Mouse (Mus musculus) heart, embryonic 14.5 days (tissue): Measurements from ENCODE around the gene Nkx2-9. TPM values are rescaled to one million over a fixed set of nuclear protein-coding genes. Genes with fewer than 3 reads are reported as not detected.

Experiments used
- ATAC-seq: fragments of 200-750 bp; cut with Nextera tagmentation; 2 replicates; pipeline ENCODE4 v1.8.0; 2017; ENCODE audit warnings: low read depth, moderate TSS enrichment; ENCODE audit not compliant: insufficient number of reproducible peaks, insufficient read depth, low FRiP score
- H3K27ac ChIP-seq, 2 experiments: fragments of 200-500 bp in 1 of 2; fragments of 300-500 bp in 1 of 2; sonication (generic) in 1 of 2; replicated peaks in 1 of 2; 2 replicates each; pipeline ENCODE4 v1.5.1; 2012 to 2014; ENCODE audit warnings: low read depth in 2 of 2, low read length in 2 of 2, control low read depth in 1 of 2, mild to moderate bottlenecking in 1 of 2, mixed read lengths in 1 of 2; ENCODE audit not compliant: control insufficient read depth in 1 of 2, insufficient read depth in 1 of 2
- H3K27me3 ChIP-seq: fragments of 300-500 bp; sonication (generic); 2 replicates; pipeline ENCODE4 v1.6.1; 2014; ENCODE audit warnings: mild to moderate bottlenecking, low read length, control low read depth; ENCODE audit not compliant: control insufficient read depth, insufficient read depth
- H3K36me3 ChIP-seq: fragments of 300-500 bp; sonication (generic); 2 replicates; pipeline ENCODE4 v1.6.1; 2014; ENCODE audit warnings: mild to moderate bottlenecking, control low read depth, low read length, mixed read lengths; ENCODE audit not compliant: control insufficient read depth, insufficient read depth
- H3K4me1 ChIP-seq, 2 experiments: fragments of 200-500 bp in 1 of 2; fragments of 300-500 bp in 1 of 2; sonication (generic) in 1 of 2; 2 replicates each; pipeline ENCODE4 v1.6.1; 2012 to 2014; ENCODE audit warnings: low read length in 2 of 2, control low read depth in 1 of 2, mixed read lengths in 1 of 2; ENCODE audit not compliant: control insufficient read depth in 2 of 2, insufficient read depth in 2 of 2
- H3K4me2 ChIP-seq: fragments of 300-500 bp; sonication (generic); 2 replicates; pipeline ENCODE4 v1.6.1; 2014; ENCODE audit warnings: mild to moderate bottlenecking, low read length
- H3K4me3 ChIP-seq, 2 experiments: fragments of 200-500 bp in 1 of 2; fragments of 300-500 bp in 1 of 2; sonication (generic) in 1 of 2; 2 replicates each; pipeline ENCODE4 v1.5.1; 2012 to 2014; ENCODE audit warnings: low read length in 2 of 2, mild to moderate bottlenecking in 2 of 2, control low read depth in 1 of 2, low read depth in 1 of 2, moderate library complexity in 1 of 2; ENCODE audit not compliant: control insufficient read depth in 1 of 2, insufficient read depth in 1 of 2
- H3K9ac ChIP-seq: fragments of 300-500 bp; sonication (generic); 2 replicates; pipeline ENCODE4 v1.6.1; 2014; ENCODE audit warnings: mild to moderate bottlenecking, low read length
- H3K9me3 ChIP-seq: fragments of 300-500 bp; sonication (generic); 2 replicates; pipeline ENCODE4 v1.6.1; 2016; ENCODE audit warnings: low read length, control low read depth; ENCODE audit not compliant: control insufficient read depth
- WGBS: fragments of 180-500 bp; shearing (Covaris S2); extraction: QIAGEN DNeasy Blood & Tissue Kit; methylation state at CpG from one replicate; pipeline ENCODE4 v1.1.7; 2014; 5-methylcytosine and 5-hydroxymethylcytosine counted together
- polyA plus RNA-seq: library from polyadenylated mRNA; unstranded; fragments of >200 nt; fragmentation: Nextera tagmentation; extraction: Ambion mirVana; gene quantifications from 2 replicates; pipeline ENCODE4 v1.2.1, GENCODE M21; 2014

Gene Nkx2-9
- not detected in 2 replicates for polyA plus RNA-seq

GRCm38 (mm10) chr12:56612761-56613437 lies at the start of gene Nkx2-9:
Gene Nkx2-9, minus strand, starts transcription at chr12:56613284.
- Histone ChIP-seq H3K4me3 (peak within 1 kb of the TSS; percentile 26 to 36), H3K4me1 (peaks cover 5 to 18% of the 10 kb centered on the region in 2 experiments; a peak in 3 of 4 replicates), H3K4me2 (peak within 1 kb of the TSS; percentile 75), H3K27me3 (peaks cover 92% of the 10 kb centered on the region), H3K27ac (no peak within 1 kb of the TSS), H3K9me3 (no peaks in the 10 kb centered on the region), H3K9ac (no peak within 1 kb of the TSS), H3K36me3 (no peaks in the 10 kb centered on the region)
- no peak; the same call in 1 of the 2 replicates for ATAC-seq
- WGBS, result 1% methylated on average over 40 of the region's 40 CpGs

DNA sequence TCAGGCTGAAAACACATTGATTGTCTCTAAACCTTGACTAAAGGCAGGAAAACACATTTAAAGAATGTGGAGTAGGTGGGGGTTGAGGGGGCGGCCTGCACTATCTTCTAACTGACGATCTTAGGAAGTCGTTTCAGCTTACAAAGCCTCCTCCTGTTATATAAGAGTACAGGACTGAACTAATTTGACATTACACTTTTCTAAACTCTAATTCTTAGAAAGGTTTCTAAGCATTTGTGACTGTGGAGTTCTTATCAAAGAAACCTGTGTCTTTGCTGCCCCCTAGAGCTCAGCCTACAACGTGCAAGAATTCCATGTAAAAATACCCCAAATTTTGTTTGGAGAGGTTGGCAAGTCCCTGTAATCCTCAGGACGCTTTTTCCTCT lies 24.1 kb upstream of the Nkx2-9 start:
- Histone ChIP-seq H3K27ac (no peak overlapping the region), H3K4me3 (peak overlapping the region in 1 of 2 experiments; percentile 8; a peak in 2 of 4 replicates), H3K9ac (0 out of 2 replicates have a peak overlapping the region, but pooled peaks have one; percentile 5), H3K4me1 (no peaks in the 10 kb centered on the region), H3K36me3 (no peaks in the 10 kb centered on the region), H3K27me3 (no peaks in the 10 kb centered on the region), H3K4me2 (peak overlapping the region; percentile 57), H3K9me3 (no peaks in the 10 kb centered on the region)
- 3% methylated on average over 5 of the region's 5 CpGs for WGBS
- ATAC-seq, result no peak

DNA sequence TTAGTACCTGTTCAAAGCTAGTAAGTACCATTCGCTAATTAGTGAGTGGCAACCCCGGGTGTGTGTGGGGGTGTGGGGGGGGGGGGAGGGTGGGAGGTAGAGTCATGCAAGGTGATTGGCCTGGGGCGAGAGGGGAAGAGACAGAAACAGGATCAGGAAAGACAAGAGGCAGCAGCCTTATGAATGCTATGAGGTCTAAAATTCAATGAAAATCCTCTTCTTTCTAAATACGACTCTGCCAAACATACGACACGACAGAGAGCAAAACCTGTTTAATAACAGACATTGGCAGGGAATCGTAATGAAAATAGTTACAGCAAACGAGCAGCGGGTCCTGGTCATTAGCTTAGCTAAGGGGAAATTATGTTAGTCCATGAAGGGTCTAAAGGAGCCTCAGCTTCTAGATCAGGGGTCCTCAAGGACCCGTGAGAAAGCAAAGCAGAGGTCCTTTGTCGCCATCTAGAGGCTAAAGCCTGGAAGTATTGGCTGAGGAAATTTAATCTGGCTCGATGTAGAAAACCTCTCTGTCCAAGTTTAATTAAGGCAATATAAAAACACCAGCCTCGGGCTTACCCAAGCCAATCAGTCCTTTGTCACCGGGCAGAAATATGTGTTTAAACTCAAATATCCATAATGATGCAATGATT lies 23.6 kb upstream of the Nkx2-9 start:
- H3K9me3 ChIP-seq, result no peaks in the 10 kb centered on the region
- H3K27ac ChIP-seq, result no peak overlapping the region
- no peaks in the 10 kb centered on the region for H3K27me3 ChIP-seq
- H3K36me3 ChIP-seq, result no peaks in the 10 kb centered on the region
- whole genome bisulfite sequencing, result 28% methylated on average over 14 of the region's 14 CpGs
- 0 out of 2 replicates have a peak overlapping the region, but pooled peaks have one; percentile 5 for H3K9ac ChIP-seq
- peak overlapping the region; percentile 57 for H3K4me2 ChIP-seq
- ATAC-seq, result no peak
- no peaks in the 10 kb centered on the region for H3K4me1 ChIP-seq
- H3K4me3 ChIP-seq, result peak overlapping the region in 1 of 2 experiments; percentile 8; a peak in 2 of 4 replicates

DNA sequence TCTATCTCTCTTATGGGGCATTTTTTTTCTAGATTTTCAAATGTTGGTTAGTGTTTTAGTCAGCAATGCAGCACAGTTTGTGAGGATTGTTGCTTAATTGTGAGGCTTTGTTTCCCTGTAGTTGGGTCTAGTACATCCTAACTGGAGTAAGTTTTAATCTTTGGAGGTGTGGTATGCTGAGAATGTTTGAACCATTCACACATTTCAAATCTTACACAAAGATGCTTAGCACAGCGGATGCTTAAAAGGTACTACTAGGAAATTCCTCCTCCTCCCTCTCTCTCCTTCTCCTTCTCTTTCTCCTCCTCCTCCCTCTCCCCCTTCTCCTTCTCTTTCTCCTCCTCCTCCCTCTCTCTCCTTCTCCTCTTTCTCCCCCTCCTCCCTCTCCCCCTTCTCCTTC lies 3.0 kb upstream of the Nkx2-9 start:
- H3K4me2 ChIP-seq, result no peak overlapping the region
- 14% methylated on average over 1 of the region's 1 CpGs for WGBS
- ATAC-seq, result no peak

DNA sequence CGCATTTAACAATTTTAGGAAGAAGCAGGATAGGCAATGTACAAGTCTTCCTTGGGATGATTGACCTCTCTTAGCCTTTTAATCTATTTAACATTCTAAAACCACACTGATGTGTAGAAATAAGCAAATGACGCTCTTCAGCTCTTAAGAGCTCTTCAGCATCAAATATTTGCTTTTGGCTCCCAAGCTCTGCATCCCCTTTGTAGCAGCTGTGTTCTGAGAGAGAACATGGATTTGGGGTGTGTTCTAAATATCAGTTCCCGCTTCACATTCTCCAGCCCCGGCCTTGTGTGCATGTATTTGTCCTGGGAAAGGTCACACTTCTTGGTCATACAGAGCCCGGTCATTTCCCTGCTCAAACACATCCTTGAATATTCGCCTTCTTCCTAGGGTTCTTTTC lies 2.3 kb upstream of the Nkx2-9 start:
- WGBS, result 23% methylated on average over 6 of the region's 6 CpGs
- Histone ChIP-seq H3K4me2 (no peak overlapping the region), H3K9ac (no peak overlapping the region), H3K4me1 (peaks cover 5 to 18% of the 10 kb centered on the region in 2 experiments; a peak in 3 of 4 replicates), H3K27me3 (peaks cover 80% of the 10 kb centered on the region), H3K4me3 (no peak overlapping the region), H3K36me3 (no peaks in the 10 kb centered on the region), H3K9me3 (no peaks in the 10 kb centered on the region), H3K27ac (no peak overlapping the region)
- no peak for ATAC-seq

More for the DNA sequence above, 3.0 kb upstream of the Nkx2-9 start:
- no peak overlapping the region for H3K4me3 ChIP-seq
- H3K27me3 ChIP-seq, result peaks cover 73% of the 10 kb centered on the region
- H3K9me3 ChIP-seq, result no peaks in the 10 kb centered on the region
- H3K4me1 ChIP-seq, result peaks cover 5 to 18% of the 10 kb centered on the region in 2 experiments; a peak in 3 of 4 replicates
- no peaks in the 10 kb centered on the region for H3K36me3 ChIP-seq
- no peak overlapping the region for H3K27ac ChIP-seq
- H3K9ac ChIP-seq, result no peak overlapping the region

DNA sequence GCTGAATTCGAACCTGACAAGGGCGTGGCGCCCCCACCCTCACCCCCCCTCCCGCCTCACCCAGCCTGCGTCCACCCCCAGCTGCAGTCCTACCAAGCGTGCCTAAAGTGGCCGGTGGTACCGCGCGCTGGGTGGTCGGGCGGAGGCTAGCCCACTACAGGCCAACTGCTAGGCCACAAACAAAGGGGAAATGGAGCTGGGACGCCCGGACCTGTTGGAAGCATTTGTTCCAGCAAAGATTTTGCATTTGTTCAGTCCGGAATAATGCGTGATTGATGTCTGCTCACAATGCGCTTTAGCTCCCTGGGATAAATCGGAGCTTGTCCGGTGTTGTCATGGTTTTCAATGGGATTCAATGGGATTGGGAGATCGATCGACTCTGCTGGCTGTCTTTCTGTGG lies 1.4 kb upstream of the Nkx2-9 start:
- H3K4me3 ChIP-seq, result no peak overlapping the region
- peaks cover 88% of the 10 kb centered on the region for H3K27me3 ChIP-seq
- peaks cover 5 to 18% of the 10 kb centered on the region in 2 experiments; a peak in 3 of 4 replicates for H3K4me1 ChIP-seq
- no peaks in the 10 kb centered on the region for H3K9me3 ChIP-seq
- no peak for ATAC-seq
- no peaks in the 10 kb centered on the region for H3K36me3 ChIP-seq
- H3K9ac ChIP-seq, result no peak overlapping the region
- H3K27ac ChIP-seq, result no peak overlapping the region
- WGBS, result 6% methylated on average over 21 of the region's 21 CpGs
- no peak overlapping the region for H3K4me2 ChIP-seq

DNA sequence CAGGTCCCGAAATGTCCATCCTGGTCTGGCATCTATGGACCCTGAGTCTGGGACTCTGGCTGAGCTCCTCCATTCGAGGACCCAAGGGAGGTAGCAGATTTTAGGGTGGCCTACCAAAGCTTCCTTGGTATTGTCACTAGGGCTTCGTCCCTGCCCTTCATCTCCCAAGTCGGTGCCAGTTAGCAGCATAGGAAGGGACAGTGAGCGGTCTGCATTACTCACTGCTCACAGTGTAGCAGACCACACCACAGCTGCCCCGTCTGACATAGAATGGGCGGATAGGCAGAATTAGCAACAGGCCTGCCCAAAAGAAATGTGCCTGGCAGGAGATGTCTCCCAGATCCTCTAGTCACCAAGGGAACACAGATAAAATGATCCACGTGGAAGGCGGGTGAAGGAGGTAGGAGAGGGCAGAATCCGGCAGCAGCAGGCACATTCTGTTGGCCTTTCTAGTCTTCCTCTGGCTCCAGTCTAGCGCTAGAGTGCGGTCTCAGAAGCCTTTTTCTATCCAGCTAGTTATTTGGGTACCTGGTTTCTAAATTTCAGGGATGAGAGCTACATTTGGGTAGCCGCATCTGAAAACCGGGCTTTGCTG lies 929 bp upstream of the Nkx2-9 start:
- Histone ChIP-seq H3K4me2 (no peak overlapping the region), H3K36me3 (no peaks in the 10 kb centered on the region), H3K27me3 (peaks cover 91% of the 10 kb centered on the region), H3K27ac (no peak overlapping the region), H3K4me1 (peaks cover 5 to 18% of the 10 kb centered on the region in 2 experiments; a peak in 3 of 4 replicates), H3K4me3 (no peak overlapping the region; a peak in 1 of 4 replicates), H3K9me3 (no peaks in the 10 kb centered on the region), H3K9ac (no peak overlapping the region)
- ATAC-seq, result no peak
- 3% methylated on average over 14 of the region's 14 CpGs for WGBS
